Mouse (Mus musculus) lung, adult 2 months (tissue): Measurements from ENCODE around the gene Fes. TPM values are rescaled to one million over a fixed set of nuclear protein-coding genes. Genes with fewer than 3 reads are reported as not detected.
A peak's percentile ranks its signal among the peaks of the same experiment; 100 is the strongest.

Experiments
- DNase-seq: peaks from one replicate; pipeline ENCODE4 v3.0.0; 2022
- H3K4me1 ChIP-seq: fragments of 200-500 bp; 2 replicates; pipeline ENCODE4 v1.6.1; 2011; ENCODE audit warnings: low read length; ENCODE audit not compliant: control insufficient read depth, insufficient read depth
- H3K4me3 ChIP-seq: fragments of 200-500 bp; replicated peaks from 2 replicates; pipeline ENCODE3; 2011; ENCODE audit warnings: low read depth, mild to moderate bottlenecking, control low read depth, low read length; ENCODE audit errors: extremely low read depth
- CTCF ChIP-seq: fragments of 200-500 bp; IDR thresholded peaks from 2 replicates; pipeline ENCODE4 v1.5.1; 2011; ENCODE audit warnings: mild to moderate bottlenecking, low read length, control low read depth; ENCODE audit not compliant: insufficient read depth
- POLR2A ChIP-seq: fragments of 200-500 bp; IDR thresholded peaks from 2 replicates; pipeline ENCODE4 v1.6.1; 2011; ENCODE audit warnings: low read depth, mild to moderate bottlenecking, control low read depth, low read length, borderline replicate concordance; ENCODE audit errors: extremely low read depth
- WGBS: fragments of 180-500 bp; shearing (Covaris S2); methylation state at CpG from one replicate; pipeline ENCODE4 v1.1.7; 2018; 5-methylcytosine and 5-hydroxymethylcytosine counted together
- polyA plus RNA-seq: library from polyadenylated mRNA; depleted of rRNA; stranded (reverse); fragments of >200 nt; gene quantifications from 2 replicates; pipeline ENCODE4 v1.2.3, GENCODE M21; 2012; rRNA removed

The Fes gene
- polyA plus RNA-seq, 1 experiment: 60.1 TPM

DNA sequence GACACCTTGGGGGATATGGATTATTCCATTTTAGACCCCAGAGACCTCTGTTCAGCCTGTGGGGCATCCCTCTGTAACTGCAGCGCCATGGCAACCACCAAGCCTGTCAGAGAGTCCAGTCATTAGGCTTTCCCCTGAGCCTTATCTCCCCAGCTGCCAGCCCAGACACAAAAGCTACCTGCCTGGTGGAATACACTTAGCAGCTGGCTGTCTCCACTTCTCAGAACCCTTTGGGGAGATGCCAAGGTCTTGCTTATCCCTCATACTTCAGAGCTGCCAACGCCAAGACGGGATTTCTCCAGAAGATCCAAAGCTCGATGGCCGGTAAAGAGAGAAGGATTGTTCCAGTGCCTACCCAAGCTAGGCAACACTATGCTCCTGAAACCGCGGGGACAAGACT lies 46.0 kb downstream of the Fes start:
- TF ChIP-seq POLR2A: no peak
- TF ChIP-seq CTCF: no peak
- 65% methylated on average over 7 of the region's 7 CpGs for WGBS
- H3K4me3 ChIP-seq: no peak overlapping the region
- peaks cover 7% of the 10 kb centered on the region; the same call in 1 of the 2 replicates for H3K4me1 ChIP-seq
- no peak for DNase-seq

- H3K4me3 ChIP-seq: peak within 1 kb of the TSS; percentile 81
- 2% methylated on average over 11 of the region's 11 CpGs for WGBS
- peak; percentile 60 for DNase-seq
- peaks cover 7% of the 10 kb centered on the region; the same call in 1 of the 2 replicates for H3K4me1 ChIP-seq
- TF ChIP-seq POLR2A (0 out of 2 replicates have a peak, but pooled peaks have one; percentile 23), CTCF (peak; percentile 52)
Measured at GRCm38 (mm10) chr7:80340793-80341192, 47.0 kb downstream of the Fes start, which contains the start of gene Unc45a. Unc45a (minus strand) TSS chr7:80341005.

- WGBS: under 1% methylated on average over 45 of the region's 45 CpGs
- H3K4me3 ChIP-seq: peak overlapping the region; percentile 81
- peak; percentile 85; the same call in 1 of the 2 replicates for TF ChIP-seq POLR2A
- TF ChIP-seq CTCF: peak; percentile 52
- DNase-seq: peak; percentile 97
- H3K4me1 ChIP-seq: peaks cover 7% of the 10 kb centered on the region; the same call in 1 of the 2 replicates
Measured at GRCm38 (mm10) chr7:80339793-80340628, 47.7 kb downstream of the Fes start.

DNA sequence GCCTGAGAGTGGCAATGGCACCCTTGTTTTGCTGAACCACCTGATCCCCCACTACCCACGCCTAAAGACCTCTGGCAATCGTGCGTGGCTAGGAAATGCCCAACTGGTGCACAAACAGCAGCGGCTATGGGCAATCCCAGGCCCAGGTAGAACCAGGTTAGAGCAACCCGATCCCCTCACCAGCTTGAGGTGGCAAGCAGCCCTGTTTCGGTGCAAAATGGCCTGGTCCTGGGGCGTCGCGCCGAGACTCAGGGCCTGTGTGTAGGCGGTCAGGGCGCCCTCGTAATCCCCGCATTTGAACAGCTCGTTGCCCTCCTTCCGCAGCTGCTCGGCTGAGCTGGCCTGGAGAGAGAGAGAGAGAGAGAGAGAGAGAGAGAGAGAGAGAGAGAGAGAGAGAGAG lies 48.4 kb downstream of the Fes start:
- TF ChIP-seq CTCF: no peak
- no peak for TF ChIP-seq POLR2A
- DNase-seq: peak; percentile 42
- H3K4me3 ChIP-seq: peak overlapping the region; percentile 53
- peaks cover 7% of the 10 kb centered on the region; the same call in 1 of the 2 replicates for H3K4me1 ChIP-seq
- 6% methylated on average over 17 of the region's 17 CpGs for WGBS

DNA sequence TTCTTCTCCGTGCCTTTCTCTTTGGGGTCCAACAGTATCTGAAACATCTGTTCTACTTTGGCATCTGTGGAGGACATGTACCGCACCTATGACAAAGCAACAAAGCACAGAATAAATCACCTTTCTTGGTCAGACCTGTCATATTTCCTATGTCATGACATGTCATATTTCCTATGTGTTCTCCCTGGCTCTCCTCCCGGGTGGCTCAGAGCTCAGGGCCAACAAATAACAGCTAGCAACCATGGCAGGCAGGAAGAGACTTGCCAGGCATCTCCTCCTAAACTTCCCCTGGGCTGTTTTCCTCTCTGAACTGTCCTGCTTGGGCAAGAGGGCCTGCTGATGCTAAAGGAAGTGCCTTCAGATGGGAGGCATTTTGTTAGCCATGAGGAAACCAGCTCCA lies 50.8 kb downstream of the Fes start:
- TF ChIP-seq CTCF (no peak), POLR2A (no peak)
- WGBS: 80% methylated on average over 3 of the region's 3 CpGs
- Histone ChIP-seq H3K4me3 (no peak overlapping the region), H3K4me1 (peaks cover 4% of the 10 kb centered on the region; the same call in 1 of the 2 replicates)
- DNase-seq: no peak

DNA sequence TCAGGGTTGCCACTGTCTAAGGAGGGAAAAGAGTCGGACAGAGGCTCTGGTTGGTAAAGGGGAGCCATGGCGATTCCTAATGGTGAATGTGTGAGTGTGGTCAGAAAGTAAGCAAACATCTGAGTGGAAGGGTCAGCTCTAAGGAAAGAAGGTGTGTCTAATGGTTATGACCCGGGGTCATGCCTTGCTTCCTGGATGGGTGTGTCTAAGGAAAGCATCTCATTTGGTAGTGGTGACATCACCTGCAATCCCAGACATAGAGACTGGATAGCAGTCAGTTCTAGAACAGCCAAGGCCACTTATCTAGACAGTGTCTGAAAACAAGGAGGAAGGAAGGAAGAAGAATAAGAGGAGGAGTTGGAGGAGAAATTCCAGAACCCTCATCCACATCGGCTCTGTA lies 52.9 kb downstream of the Fes start:
- Histone ChIP-seq H3K4me1 (peaks cover 4% of the 10 kb centered on the region; the same call in 1 of the 2 replicates), H3K4me3 (no peak overlapping the region)
- WGBS: 74% methylated on average over 4 of the region's 4 CpGs
- DNase-seq: no peak
- TF ChIP-seq POLR2A (no peak), CTCF (no peak)

DNA sequence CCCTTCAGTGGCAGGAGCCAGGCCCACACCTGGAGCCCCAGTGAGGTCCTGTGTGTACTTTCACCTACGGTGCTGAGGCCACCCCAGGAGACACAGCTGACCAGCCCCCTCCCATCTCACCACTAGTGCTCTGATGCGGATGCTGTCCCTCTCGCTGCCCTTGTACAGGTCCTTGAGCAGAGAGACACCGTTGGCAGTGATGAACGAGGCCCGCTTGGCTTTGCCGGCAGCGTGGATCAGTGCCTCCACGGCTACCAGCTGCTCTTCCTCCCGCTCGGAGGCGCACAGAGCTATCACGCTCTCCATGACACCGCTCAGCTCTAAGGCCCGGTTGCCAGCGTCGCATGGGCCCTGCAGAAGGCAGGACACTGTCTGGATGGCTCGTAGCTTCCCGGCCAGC lies 56.3 kb downstream of the Fes start:
- Histone ChIP-seq H3K4me3 (no peak overlapping the region), H3K4me1 (no peaks in the 10 kb centered on the region)
- WGBS: 91% methylated on average over 19 of the region's 19 CpGs
- no peak for TF ChIP-seq POLR2A
- no peak for TF ChIP-seq CTCF
- no peak for DNase-seq

GRCm38 (mm10) chr7:80330278-80330677 lies 57.5 kb downstream of the Fes start:
- no peak overlapping the region for H3K4me3 ChIP-seq
- TF ChIP-seq CTCF (no peak), POLR2A (no peak)
- DNase-seq: no peak
- H3K4me1 ChIP-seq: no peaks in the 10 kb centered on the region
- WGBS: 84% methylated on average over 8 of the region's 8 CpGs

Other genes starting within 250 kb of the Fes start
- gene Sema4b, start 201.1 kb downstream of the Fes start, polyA plus RNA-seq: 14.7 and 19.0 TPM in 2 replicates
- gene Cib1, start 155.1 kb downstream of the Fes start, polyA plus RNA-seq: 93.8 and 94.6 TPM in 2 replicates
- 2.4 and 3.2 TPM in 2 replicates for gene Gdpgp1, start 155.1 kb downstream of the Fes start, polyA plus RNA-seq
- 1.2 and 1.3 TPM in 2 replicates for gene Ttll13, start 141.6 kb downstream of the Fes start, polyA plus RNA-seq
- 21.0 and 26.2 TPM in 2 replicates for gene Ngrn, start 126.7 kb downstream of the Fes start, polyA plus RNA-seq
- 11.9 and 14.4 TPM in 2 replicates for gene Vps33b, start 118.3 kb downstream of the Fes start, polyA plus RNA-seq
- gene Prc1, start 93.5 kb downstream of the Fes start, polyA plus RNA-seq: 2.0 and 5.2 TPM in 2 replicates
- 10.8 and 12.2 TPM in 2 replicates for gene Rccd1, start 63.5 kb downstream of the Fes start, polyA plus RNA-seq
- gene Unc45a, start 46.9 kb downstream of the Fes start, polyA plus RNA-seq: 102 and 105 TPM in 2 replicates
- gene Hddc3, start 44.8 kb downstream of the Fes start, polyA plus RNA-seq: 20.4 and 26.9 TPM in 2 replicates
- gene Man2a2, start 16.6 kb downstream of the Fes start, polyA plus RNA-seq: 93.7 and 96.3 TPM in 2 replicates
- 106 and 114 TPM in 2 replicates for gene Furin, start 17.5 kb upstream of the Fes start, polyA plus RNA-seq
- gene Blm, start 147.2 kb upstream of the Fes start, polyA plus RNA-seq: 0.42 and 0.75 TPM in 2 replicates